Mouse (Mus musculus) intestine, embryonic 14.5 days (tissue): Measurements from ENCODE around the gene Osgep. TPM values are rescaled to one million over a fixed set of nuclear protein-coding genes. Genes with fewer than 3 reads are reported as not detected.

ENCODE experiments used
- ATAC-seq: fragments of 200-750 bp; cut with Nextera tagmentation; replicated peaks from 2 replicates; pipeline ENCODE4 v1.8.0; 2017; ENCODE audit warnings: low read depth, moderate number of reproducible peaks, moderate TSS enrichment, moderate library complexity; ENCODE audit not compliant: low FRiP score, low TSS enrichment
- DNase-seq: peaks from one replicate; pipeline ENCODE4 v3.0.0-alpha.2; 2018; ENCODE audit warnings: low spot score
- H3K27ac ChIP-seq: fragments of 300-500 bp; sonication (generic); 2 replicates; pipeline ENCODE4 v1.5.1; 2014; ENCODE audit warnings: low read depth, mild to moderate bottlenecking, control low read depth
- H3K27me3 ChIP-seq: fragments of 300-500 bp; sonication (generic); replicated peaks from 2 replicates; pipeline ENCODE4 v1.6.1; 2014; ENCODE audit warnings: low read length, control low read depth; ENCODE audit not compliant: control insufficient read depth, insufficient read depth
- H3K36me3 ChIP-seq: fragments of 300-500 bp; sonication (generic); 2 replicates; pipeline ENCODE4 v1.6.1; 2014; ENCODE audit warnings: low read length, control low read depth; ENCODE audit not compliant: control insufficient read depth, insufficient read depth
- H3K4me1 ChIP-seq: fragments of 300-500 bp; sonication (generic); replicated peaks from 2 replicates; pipeline ENCODE4 v1.6.1; 2014; ENCODE audit warnings: low read length, control low read depth, mixed read lengths; ENCODE audit not compliant: control insufficient read depth, insufficient read depth
- H3K4me2 ChIP-seq: fragments of 300-500 bp; sonication (generic); 2 replicates; pipeline ENCODE4 v1.6.1; 2014; ENCODE audit warnings: low read length
- H3K4me3 ChIP-seq: fragments of 300-500 bp; sonication (generic); 2 replicates; pipeline ENCODE4 v1.5.1; 2014; ENCODE audit warnings: low read depth, low read length, control low read depth, mixed read lengths
- H3K9ac ChIP-seq: fragments of 300-500 bp; sonication (generic); 2 replicates; pipeline ENCODE4 v1.6.1; 2014; ENCODE audit warnings: mild to moderate bottlenecking, low read length
- H3K9me3 ChIP-seq: fragments of 300-500 bp; sonication (generic); 2 replicates; pipeline ENCODE4 v1.6.1; 2016; ENCODE audit warnings: low read length, control low read depth; ENCODE audit not compliant: control insufficient read depth
- WGBS: fragments of 180-500 bp; shearing (Covaris S2); extraction: QIAGEN DNeasy Blood & Tissue Kit; methylation state at CpG from one replicate; pipeline ENCODE4 v1.1.7; 2014; 5-methylcytosine and 5-hydroxymethylcytosine counted together
- polyA plus RNA-seq: library from polyadenylated mRNA; unstranded; fragments of >200 nt; fragmentation: Nextera tagmentation; extraction: Ambion mirVana; gene quantifications from 2 replicates; pipeline ENCODE4 v1.2.1, GENCODE M21; 2014

Osgep gene
- polyA plus RNA-seq, 1 experiment from 2014 or later: 140 TPM

DNA sequence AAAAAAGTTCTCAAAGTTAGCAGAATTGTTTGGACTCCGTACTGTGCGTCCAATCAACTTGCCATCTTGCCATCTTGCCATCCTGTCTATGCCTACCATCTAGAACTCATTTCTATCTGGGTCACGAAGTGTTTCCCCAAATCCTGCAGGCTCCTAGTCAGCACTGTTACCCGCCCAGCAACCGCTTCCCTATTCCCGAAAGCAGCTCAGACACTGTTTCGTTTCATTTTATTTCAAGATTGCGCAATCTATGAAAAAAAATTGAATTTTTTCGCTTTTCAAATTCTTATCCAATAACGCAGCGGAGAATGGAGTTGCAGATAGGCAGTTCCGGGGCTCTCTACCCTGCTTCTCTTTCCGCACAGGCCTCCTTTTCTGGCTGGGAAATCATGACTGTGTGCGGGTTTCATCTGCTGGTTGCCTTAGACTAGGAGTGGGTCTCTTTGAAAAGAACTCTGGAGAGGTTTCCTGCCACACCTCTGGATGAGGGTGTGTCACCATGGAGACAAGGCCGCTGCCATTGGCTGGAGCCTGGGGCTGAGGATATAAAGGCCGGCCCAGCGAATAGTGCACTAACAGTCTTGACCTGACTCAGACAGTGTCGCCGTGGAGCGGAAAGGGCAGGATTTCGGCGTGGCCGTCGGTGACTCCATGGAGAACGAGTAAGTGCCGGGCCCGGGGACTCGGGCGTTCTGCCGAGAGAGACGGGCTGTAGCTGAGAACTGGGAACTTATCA lies 19.4 kb upstream of the Osgep start, which contains the start of gene Gm49342:
Gm49342 (plus strand) TSS at position 586 of the 736 bp plus-strand sequence.
- peak within 1 kb of the TSS; percentile 58 for H3K9ac ChIP-seq
- peak within 1 kb of the TSS; percentile 56 for H3K4me3 ChIP-seq
- H3K27ac ChIP-seq: peak within 1 kb of the TSS; percentile 78
- H3K36me3 ChIP-seq: 0 out of 2 replicates have a peak, but pooled peaks cover 4% of the 10 kb centered on the region
- DNase-seq (peak; percentile 98), ATAC-seq (peak; percentile 99)
- 15% methylated on average over 31 of the region's 31 CpGs for WGBS
- peak within 1 kb of the TSS; percentile 60 for H3K4me2 ChIP-seq
- H3K27me3 ChIP-seq: no peaks in the 10 kb centered on the region
- no peaks in the 10 kb centered on the region; the same call in 1 of the 2 replicates for H3K4me1 ChIP-seq
- H3K9me3 ChIP-seq: no peaks in the 10 kb centered on the region

DNA sequence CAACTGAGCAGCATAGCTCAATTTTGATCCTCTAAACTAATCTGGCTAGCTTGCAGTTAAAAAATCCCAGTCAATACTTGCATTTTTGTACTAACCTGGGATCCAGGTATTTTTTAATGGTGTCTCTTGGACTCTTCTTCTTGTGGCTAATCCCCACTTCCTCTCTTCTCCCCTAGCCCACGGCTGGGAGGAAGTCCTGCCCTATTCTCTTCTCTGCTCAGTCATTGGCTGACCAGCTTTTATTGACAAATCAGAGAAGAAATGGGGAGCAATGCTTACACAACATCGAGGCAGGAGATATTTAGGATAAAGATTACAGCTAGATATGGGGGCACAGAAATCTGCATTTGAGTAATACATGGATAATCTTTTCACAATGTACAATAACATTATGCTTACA lies 14.2 kb upstream of the Osgep start:
- no peaks in the 10 kb centered on the region for H3K9me3 ChIP-seq
- no peak overlapping the region for H3K4me3 ChIP-seq
- no peak overlapping the region for H3K27ac ChIP-seq
- 36% methylated on average over 2 of the region's 2 CpGs for WGBS
- ATAC-seq (no peak), DNase-seq (no peak)
- no peak overlapping the region for H3K4me2 ChIP-seq
- no peaks in the 10 kb centered on the region; the same call in 1 of the 2 replicates for H3K4me1 ChIP-seq
- no peaks in the 10 kb centered on the region for H3K27me3 ChIP-seq
- no peak overlapping the region for H3K9ac ChIP-seq
- H3K36me3 ChIP-seq: no peaks in the 10 kb centered on the region

DNA sequence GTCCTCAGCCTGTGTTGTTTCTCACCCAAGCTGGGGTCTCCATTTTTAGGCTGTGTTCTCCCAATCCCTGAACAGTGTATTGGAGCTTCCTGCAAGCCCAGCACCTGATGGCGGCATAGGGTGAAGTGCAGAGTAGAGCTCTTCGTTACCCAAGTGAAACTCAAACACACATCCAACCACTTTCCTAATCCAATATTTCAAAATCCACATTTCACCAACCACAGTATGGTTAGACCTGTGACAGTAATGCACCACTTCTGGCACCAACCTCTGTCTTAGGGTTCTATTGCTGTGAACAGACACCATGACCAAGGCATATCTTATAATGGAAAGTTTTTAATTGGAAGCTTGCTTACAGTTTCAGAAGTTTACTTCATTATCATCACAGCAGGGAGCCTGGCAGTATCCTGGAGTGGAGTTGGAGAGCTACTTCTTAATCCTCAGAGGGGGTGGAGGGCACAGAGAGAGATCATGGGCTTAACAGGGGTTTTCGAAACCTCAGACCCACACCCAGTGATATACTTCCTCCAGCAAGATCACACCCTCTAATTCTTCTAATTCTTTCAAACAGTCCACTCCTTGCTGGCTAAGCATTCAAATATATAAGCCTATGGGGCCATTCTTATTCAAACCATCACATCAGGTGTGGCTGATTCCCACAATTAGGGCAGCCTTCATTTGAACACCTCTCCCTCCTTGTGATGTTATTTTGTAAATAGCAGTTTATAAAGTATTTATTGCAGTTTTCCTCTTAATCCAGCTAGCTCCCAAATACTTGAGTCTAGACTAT lies 13.6 kb upstream of the Osgep start:
- no peaks in the 10 kb centered on the region for H3K9me3 ChIP-seq
- ATAC-seq (no peak), DNase-seq (no peak)
- H3K27me3 ChIP-seq: no peaks in the 10 kb centered on the region
- H3K9ac ChIP-seq: no peak overlapping the region
- H3K4me2 ChIP-seq: no peak overlapping the region
- H3K4me3 ChIP-seq: no peak overlapping the region
- WGBS: 93% methylated on average over 3 of the region's 3 CpGs
- H3K36me3 ChIP-seq: no peaks in the 10 kb centered on the region
- H3K4me1 ChIP-seq: no peaks in the 10 kb centered on the region
- no peak overlapping the region for H3K27ac ChIP-seq

DNA sequence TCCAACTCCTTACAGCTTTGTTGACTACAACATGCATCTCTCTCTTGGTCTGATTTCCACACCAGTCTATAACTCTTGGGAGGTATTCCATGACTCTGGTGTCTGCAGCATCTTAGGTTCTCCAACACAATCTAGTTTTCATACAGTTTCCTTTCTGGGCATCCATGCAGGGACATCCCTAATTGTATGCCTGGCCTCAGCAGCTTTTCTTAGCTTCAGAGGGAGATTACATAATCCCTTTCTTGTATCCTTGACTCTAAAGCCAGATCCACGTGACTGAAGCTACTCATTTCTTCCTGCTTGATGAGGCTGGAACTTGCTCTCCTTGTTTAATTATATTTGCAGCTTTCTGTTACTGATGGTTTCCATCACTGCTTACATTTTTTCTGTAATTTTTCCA lies 12.0 kb upstream of the Osgep start:
- H3K9ac ChIP-seq: no peak overlapping the region
- H3K27me3 ChIP-seq: no peaks in the 10 kb centered on the region
- H3K4me3 ChIP-seq: no peak overlapping the region
- no peak for ATAC-seq
- H3K4me1 ChIP-seq: no peaks in the 10 kb centered on the region; the same call in 1 of the 2 replicates
- H3K4me2 ChIP-seq: no peak overlapping the region
- WGBS: 62% methylated on average over 1 of the region's 1 CpGs
- no peak for DNase-seq
- H3K27ac ChIP-seq: no peak overlapping the region
- no peaks in the 10 kb centered on the region for H3K36me3 ChIP-seq
- H3K9me3 ChIP-seq: no peaks in the 10 kb centered on the region

DNA sequence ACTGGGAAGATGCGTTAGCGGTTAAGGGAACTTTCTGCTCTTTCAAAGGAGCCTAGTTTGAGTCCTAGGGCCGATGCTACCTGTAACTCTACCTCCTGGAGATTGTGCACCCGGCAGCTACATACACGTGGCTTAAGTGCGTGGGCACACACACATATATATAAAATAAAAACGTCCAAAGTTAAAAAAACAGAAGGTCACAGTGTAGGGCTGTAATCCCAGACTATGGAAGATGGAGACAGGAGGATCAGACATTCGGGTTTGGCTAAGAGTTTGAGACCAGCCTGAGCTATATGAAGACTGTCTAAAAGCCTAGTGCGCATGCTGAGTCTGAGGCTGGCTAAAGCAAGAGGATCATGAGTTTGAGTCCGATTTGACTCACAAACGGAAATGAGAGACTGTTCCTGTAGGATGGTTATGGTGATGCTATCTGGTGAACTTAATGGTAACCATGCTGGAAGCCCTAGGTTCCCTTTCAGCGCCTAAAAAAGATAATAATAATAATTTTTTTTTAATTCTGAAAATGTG lies 6.9 kb upstream of the Osgep start:
- Histone ChIP-seq H3K4me3 (peak overlapping the region; percentile 87), H3K27ac (peak overlapping the region; percentile 90), H3K9me3 (no peaks in the 10 kb centered on the region), H3K4me1 (peaks cover 10% of the 10 kb centered on the region), H3K4me2 (peak overlapping the region; percentile 64), H3K36me3 (peaks cover 31% of the 10 kb centered on the region), H3K27me3 (no peaks in the 10 kb centered on the region), H3K9ac (peak overlapping the region; percentile 55)
- DNase-seq (no peak), ATAC-seq (no peak)
- 12% methylated on average over 12 of the region's 12 CpGs for WGBS

DNA sequence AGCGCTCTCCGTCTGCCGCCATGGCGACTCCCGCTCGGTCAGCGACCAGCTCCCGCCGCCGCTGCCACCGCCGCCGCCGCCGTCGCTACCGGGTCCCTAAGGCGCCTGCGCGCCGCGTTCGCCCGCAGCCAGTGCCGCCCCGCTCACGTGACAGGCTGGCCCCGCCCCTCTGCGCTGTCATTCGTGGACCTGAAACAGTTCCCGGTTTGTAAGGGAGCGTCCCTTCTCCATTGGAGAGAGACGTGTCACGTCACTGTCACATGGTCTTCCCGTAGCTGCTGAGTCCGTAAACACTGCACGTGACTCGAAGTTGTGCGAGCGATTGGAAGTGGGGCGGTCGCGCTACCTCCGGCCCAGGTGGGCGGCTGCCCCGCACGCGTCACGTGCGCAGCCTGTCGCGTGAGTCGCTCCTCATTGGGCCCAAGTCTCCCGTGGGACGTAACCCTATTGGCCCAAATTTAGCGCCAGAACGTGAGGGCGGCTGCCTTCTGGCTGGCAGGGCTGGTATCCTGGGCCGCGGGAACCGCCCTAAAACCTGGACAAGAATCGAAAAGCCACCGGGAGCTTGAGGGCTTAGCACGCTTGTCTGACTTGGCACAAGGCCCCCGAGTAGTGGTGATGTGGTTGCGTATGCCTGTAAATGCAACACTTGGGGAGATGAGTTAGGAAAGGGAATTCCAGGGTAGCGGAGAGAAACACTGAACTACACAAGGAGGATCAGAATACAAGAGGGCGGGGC lies 6.2 kb upstream of the Osgep start, which contains the start of the genes Pip4p1 and Pnp:
Pip4p1 (minus strand) TSS at position 103 of the 739 bp plus-strand sequence.
Pnp (plus strand) TSS at position 329 of the 739 bp plus-strand sequence.
- Histone ChIP-seq H3K4me1 (peaks cover 10% of the 10 kb centered on the region), H3K4me2 (peak within 1 kb of the TSS; percentile 74), H3K4me3 (peak within 1 kb of the TSS; percentile 87), H3K36me3 (peaks cover 37% of the 10 kb centered on the region), H3K27ac (peak within 1 kb of the TSS; percentile 90), H3K9me3 (no peaks in the 10 kb centered on the region), H3K27me3 (no peaks in the 10 kb centered on the region), H3K9ac (peak within 1 kb of the TSS; percentile 97)
- under 1% methylated on average over 64 of the region's 68 CpGs for WGBS
- DNase-seq (peak; percentile 99), ATAC-seq (peak; percentile 99)

DNA sequence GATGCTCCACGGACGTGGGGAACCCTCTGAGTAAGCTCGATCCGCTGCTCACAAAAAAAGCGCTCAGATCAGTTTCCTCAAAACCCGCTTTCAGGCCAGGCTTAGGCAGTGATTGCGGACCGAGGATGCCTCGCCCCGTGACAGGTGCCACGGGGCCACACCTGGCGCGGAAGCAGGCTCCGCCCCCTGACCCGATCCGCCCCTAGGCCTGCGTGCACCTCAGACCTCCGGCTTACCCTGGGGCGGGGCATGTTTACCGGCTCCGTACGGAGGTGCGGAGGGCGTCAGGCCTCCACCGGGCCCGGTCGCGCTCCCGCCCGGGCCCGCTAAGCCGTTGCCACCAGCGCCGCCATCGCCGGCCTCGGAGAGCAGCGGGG lies 5.7 kb upstream of the Osgep start:
- Histone ChIP-seq H3K27ac (peak overlapping the region; percentile 82), H3K9me3 (no peaks in the 10 kb centered on the region), H3K4me2 (peak overlapping the region; percentile 74), H3K4me3 (peak overlapping the region; percentile 87), H3K4me1 (peaks cover 10% of the 10 kb centered on the region), H3K9ac (peak overlapping the region; percentile 97), H3K36me3 (peaks cover 37% of the 10 kb centered on the region), H3K27me3 (no peaks in the 10 kb centered on the region)
- WGBS: 0% methylated on average over 33 of the region's 38 CpGs
- ATAC-seq (peak; percentile 74), DNase-seq (peak; percentile 78)

DNA sequence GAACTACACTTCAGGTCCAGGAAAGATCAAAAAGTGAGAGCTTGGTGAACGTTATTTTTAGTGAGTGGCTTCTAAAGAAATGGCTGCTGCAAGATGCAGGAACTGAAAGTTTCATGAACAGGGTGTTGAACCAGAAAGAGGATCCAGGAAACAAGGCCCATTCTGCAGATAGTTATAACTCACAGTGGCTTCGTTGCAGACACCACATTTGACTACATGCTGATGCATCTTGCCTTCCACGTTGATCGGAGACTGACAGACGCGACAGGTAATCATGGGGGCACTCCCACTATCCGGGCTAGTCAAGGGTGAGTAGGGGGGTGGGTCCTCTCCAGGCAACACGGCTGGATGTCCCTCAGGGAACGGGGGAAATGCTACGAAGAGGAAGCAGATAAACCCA lies 5.3 kb upstream of the Osgep start:
- 12% methylated on average over 10 of the region's 10 CpGs for WGBS
- Histone ChIP-seq H3K27ac (peak overlapping the region; percentile 82), H3K4me3 (peak overlapping the region; percentile 87), H3K36me3 (peaks cover 37% of the 10 kb centered on the region), H3K4me1 (peaks cover 10% of the 10 kb centered on the region), H3K9ac (peak overlapping the region; percentile 97), H3K9me3 (no peaks in the 10 kb centered on the region), H3K4me2 (peak overlapping the region; percentile 74), H3K27me3 (no peaks in the 10 kb centered on the region)
- DNase-seq (no peak), ATAC-seq (no peak)
